Mouse (Mus musculus): ENCODE data around the gene Gtf3c1.

The Gtf3c1 gene

DNA sequence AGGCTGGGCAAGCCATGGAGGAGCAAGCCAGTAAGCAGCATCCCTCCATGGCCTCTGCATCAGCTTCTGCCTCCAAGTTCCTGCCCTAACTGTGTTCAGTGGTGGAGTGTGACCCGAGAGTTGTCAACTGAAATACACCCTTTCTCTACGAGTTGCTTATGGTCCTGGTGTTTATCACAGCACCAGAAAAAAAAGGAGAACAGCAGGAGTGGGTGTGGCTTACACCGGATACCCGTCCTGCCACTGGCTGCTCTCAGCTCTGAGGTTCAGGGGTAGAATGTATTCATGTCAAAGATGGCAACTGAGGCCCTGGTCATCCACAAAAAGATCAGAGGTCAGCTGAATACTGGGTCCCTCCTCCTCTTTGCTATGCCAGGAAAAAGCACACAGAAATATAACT, 87.5 kb downstream of the Gtf3c1 start:
- DNase-seq (ENCODE audit: low spot score in 2 of 2): no peak

DNA sequence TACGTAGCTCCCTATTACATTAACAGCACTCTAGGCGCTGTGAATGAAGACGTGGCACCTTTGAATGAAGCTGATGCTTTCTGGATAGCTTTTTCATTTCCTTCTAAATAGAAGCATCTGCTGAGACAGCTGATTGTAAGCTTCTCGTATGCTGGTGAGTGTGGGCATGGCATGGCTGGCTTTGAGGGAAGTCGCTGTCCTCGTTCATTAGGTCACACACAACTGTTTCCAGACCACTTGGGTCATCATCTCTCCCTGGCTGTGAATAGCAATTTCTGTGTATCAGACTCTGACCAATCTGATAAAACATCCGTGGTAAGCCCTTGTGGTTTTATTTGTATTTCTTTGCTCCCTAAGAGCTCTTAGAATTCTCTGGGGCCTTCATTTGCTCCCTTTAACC, 89.6 kb downstream of the Gtf3c1 start:
- DNase-seq (ENCODE audit: low spot score in 2 of 2): no peak

DNA sequence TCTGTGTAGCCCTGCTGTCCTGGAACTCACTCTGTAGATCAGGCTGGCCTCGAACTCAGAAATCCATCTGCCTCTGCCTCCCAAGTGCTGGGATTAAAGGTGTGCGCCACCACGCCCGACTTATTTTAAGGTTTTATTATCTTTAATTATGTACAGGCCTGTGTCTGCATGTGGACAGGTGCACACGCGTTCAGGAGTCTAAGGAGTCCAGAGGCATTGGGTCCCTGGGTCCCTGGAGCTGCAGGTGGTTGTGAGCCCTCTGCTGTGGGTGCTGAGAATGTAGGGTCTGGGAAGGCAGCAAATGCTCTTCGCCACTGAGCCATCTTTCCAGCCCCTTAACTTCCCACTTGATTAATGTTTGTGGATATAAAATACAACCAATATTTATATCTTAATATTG, 92.1 kb downstream of the Gtf3c1 start:
- DNase-seq (ENCODE audit: low spot score in 2 of 2): no peak

DNA sequence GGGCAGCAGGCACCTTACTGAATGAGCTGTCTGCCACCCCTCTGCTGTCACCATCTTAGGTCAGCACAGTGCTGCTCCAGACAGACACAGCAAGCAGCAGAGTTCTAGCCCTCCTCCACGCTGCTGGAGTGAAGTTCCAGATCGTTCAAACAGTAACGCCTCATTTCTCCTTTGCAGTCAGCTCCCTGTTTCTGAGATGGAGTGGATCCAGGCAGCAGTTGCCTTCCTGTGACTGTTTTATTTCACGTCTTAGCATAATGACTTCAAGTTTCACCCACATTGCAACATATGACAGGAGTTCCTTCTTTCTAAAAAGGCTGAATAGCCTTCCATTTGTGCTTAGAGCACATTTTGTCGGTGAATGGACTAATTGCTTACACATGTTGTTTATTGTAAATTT, 94.0 kb downstream of the Gtf3c1 start:
- no peak for DNase-seq (ENCODE audit: low spot score in 2 of 2)

DNA sequence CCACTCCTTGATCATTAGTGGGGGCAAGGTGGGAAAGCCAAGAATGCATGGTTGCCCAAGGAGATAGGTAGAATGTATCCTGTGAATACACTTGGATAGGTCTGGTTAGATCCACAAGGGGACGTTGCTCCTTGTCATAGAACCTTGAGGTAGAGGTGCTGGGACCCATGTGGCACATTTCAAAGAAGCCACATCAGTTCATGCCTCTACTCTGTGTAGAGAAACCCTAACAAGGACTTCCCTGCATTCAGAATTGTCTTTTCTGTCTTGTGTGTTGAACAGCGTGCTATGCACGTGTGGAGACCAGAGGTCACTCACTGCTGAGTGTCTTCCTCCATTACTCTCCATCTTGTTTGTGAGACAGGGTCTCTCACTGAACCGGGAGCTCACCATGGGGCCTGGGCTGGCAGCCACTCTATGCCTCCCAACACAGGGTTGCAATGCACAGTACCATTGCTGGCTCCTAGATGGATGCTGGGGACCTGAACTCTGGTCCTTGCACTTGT, 99.3 kb downstream of the Gtf3c1 start:
- DNase-seq (ENCODE audit: low spot score in 2 of 2): no peak

DNA sequence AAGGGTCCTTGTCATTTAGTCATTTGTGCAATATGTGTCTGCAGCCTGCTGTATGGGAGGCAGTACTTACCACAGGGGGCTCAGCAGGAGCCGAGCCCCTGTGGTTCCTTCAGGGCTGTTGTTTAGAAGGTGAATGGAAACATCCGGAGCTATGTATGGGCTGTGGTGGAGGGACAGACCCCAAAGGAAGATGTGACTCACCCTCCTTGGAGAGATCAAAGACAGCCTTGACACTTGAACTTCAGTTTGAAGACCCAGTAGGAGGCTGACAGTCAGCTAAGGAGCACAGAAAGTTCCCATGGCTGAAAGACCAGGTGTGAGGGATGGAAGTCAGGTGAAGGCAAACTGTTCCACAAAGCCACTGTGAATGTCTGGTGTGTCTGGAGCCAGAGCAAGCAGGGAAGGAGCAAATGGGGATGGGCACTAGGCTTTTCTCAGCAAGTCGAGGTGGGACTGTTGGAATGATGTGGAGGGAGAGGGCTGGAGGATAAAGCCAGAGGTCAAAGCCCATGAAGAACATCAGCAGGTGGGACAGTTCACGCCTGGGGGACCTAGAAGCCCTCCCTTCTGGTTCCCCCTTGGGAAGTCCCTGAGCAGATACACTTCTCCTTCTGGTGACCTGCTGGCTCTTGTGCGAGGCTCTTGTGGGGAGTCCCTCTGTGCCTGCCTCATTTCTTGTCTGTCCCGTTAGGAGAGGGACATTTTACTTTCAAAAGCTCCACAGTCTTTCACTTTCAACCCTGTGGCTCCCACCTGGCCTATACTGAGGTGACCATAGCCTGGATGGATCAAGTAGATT, 100.0 kb downstream of the Gtf3c1 start:
- no peak for DNase-seq (ENCODE audit: low spot score in 2 of 2)

DNA sequence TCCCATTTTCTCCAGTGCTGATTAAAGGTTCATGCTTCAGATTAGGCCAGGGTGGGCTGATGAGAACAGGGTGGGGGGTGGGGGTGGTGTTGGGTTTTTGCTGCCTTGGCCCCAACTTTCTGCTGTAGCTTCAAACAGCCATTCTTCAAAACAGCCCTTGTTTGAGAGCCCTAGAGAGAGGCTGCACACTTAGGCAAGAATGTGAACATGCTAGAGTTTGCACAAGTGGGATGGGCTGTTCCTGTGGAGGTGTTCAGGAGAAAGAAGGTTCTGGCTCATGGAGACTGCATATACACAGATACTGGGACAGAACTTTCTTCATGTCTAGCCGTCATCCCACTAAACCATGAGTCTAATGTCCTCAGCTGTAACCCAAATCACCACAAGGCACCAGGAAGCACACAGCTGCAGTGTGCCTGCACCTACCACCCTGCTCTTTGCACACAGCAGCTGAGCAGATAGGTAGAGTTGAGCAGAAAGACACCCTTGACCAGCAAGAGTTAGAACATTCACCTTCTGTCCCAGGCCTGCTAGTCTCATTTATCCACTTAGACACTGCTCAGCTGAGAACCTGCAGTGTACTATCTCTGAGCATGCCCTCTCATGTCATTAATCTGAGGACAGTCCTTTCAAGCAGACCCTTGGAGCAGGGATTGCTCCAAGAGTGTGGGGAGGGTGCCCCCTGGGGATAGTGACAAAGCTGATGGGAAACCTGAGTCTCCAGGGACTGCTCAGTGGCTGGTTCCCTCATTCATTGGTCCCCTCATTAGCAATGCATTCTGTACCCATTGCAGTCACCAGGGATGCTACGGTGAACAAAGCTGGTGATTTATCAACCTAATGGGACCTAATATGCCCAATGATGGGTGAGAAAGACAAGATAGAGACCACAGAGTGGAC, 101.1 kb downstream of the Gtf3c1 start:
- DNase-seq (ENCODE audit: low spot score in 2 of 2): no peak

DNA sequence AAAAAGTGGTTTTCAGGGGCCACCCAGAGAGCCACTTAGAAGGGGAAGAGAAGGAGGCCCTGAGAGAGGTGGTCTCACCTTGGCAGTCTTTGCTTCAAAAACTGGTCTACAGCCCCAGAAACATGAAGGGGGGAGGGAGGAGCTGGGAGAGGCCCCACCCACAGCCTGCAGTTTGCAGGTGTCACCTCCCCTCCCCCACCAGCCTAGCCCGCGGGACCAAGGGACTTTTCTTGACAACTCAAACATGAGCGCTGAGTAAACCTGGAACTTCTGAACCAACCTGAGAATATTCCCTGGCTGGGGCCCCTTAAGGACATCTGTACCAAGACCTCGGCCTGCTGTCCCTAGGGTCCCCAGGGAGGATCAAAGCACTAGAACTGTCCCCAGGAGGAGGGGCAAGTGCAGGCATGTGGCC, 101.8 kb downstream of the Gtf3c1 start:
- DNase-seq (ENCODE audit: low spot score in 2 of 2): no peak

DNA sequence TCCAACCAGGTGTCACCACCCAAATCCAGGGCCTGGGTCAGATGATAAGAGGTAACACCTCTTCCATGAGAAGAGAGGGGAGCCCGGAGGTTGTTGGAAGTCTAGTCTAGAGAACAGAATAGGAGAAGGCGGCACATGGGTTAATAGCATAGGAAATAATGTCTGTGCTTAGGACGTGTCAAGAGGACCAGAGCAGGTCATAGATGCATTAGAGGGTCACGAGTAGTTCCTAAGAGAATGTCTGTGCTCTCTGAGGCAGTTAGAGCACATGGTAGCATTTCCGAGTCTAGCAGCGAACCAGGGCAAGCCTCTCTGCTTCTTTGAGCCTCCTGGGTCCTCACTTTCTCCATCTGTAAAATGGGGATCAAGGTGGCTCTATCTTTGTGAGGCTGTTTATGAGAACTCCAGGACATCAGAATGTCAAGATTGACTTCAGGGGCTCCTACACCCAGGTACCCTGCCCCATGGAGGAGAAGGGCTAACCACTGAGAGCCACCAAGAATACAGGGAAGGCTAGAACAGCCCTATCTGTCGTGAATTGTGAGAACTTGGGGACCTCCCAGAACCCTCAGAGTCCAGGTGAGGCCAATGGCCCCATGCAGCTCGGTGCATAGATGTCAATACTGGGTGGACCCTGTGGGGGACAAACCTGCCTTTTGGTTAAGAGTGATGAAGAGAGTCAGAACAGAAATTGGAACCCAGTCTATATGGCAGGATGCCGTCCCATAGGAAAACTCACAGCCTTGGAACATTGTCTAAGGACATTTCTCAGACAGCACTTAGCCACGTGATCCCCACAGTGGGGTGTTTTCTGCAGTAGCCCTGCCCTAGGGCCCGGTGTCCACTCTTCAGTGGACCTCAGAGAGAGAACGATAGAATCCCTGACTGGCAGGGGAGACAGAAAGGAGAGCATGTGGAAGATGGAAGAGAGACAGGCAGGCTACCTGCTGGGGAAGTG, 102.9 kb downstream of the Gtf3c1 start:
- no peak for DNase-seq (ENCODE audit: low spot score in 2 of 2)

DNA sequence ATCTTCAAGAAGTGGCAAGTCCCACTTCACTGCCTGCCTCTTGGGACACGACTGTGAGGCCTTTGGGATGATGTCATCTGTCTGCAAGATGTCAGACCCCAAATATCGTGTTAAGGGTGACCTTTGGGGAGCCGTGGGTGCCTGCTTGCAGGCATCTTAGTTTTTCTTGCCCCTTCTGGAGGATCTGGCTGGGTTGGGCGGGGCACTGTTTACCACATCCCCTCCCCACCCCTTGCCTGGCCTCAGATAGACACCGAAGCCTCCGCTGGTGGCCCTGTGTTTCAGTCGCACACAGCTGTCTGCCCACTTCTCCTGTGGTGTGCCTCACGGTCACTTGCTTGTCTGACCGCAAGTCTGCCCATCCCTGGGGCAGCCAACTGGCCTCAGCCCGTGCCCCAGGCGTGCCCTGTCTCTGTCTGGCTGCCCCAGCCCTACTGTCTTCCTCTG, 104.4 kb downstream of the Gtf3c1 start, which contains the start of gene Il21r:
Il21r (plus strand) TSS at position 245 of the 447 bp plus-strand sequence.
- peak; percentile 52 to 65 for DNase-seq (ENCODE audit: low spot score in 2 of 2)

DNA sequence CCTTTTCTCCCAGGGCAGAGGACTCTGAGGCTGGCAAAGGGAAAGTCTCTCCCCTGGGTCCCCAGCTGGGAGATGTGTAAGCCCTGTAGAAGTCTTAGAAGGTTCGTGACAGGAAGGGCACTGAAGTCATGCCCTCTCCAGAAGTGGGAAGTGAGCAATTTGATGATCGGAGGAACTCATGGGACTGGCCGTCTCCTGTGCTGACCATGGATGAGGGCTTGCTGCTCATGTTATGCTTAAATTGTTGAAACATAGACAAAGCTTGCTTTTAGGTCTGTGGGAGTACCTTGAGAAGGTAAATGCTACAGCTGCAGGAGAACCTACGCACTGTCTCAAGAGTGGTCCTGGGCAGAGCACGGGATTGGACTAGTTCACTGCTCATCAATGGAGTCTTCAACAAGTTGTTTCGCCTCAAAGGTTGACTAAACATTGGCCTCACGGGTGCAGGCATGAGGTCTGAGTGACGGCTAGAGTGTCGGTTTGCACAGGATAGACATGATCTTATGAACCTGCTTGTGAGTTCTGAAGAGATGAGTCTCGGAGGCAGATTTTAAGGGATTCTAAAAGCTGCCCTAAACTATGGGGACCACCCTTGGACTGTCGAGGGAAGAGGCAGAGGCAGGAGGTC, 105.6 kb downstream of the Gtf3c1 start:
- DNase-seq (ENCODE audit: low spot score in 2 of 2): no peak

DNA sequence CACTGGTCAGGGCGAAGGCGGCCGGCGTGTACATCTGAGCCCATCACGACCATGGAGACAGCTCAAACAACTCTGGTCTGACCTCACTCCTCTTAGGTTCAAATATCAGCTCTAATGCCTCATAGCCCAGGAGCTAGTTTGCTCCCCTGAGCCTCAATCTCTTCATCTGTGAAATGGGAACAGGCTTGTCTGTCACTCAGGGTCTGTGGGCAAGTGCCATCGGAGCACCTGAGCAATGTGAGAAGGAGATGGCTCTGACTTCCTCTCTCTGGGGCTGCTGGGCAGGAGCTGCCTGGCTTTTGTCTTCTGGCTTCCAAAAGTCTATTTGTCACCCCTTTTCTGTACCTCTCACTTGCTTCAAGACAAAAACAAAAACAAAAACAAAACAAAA, 106.3 kb downstream of the Gtf3c1 start:
- no peak for DNase-seq (ENCODE audit: low spot score in 2 of 2)

DNA sequence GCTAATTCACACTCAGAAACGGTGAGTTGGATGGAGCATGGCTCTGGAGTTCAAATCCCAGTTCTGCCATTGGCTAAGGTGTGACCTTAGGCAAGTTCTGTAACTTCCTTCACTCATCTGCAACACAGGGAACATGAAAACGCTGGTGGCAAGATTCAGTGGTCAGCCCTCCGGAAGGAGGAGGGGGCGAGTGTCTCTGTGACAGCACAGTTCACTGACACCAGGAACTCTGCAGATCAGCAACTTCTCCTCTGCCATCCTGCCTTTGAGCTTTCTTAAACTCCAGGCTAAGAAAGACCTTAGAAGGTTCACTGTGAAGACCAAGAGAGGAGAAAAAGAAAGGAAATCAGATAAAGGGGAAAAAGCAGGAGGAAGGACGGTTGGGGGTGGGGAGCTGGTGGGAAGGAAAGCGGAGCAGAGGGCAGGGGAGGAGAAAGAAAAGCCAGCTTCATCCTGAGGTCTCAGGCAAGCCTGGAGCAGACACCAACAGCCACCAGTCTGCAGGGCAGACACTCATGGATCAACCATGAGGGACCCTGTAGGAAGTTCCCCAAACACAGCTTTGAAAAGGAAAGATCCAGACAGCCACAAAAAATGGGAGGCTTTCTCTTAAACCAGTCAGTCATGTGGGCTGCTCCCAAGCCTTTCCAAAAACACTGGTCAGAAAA, 106.8 kb downstream of the Gtf3c1 start:
- DNase-seq (ENCODE audit: low spot score in 2 of 2): no peak

DNA sequence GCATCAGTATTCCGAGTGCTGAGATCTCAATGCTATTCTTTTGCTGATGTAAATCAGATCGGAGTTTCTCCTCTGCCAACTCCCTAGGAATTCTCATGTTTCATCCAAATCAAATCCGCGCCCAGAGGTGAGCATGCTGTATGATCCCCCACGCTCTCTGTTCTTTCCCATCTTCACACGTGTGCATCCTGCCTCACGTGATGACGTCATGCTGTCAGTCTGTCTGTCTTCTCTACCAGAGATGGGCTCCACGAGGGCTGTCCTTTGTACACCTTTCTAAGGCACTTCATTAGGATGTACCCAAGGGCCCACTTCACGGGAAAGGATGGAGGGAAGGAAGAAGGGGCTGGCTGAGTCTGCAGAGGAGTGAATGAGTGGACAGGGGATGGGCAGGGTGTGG, 107.4 kb downstream of the Gtf3c1 start:
- DNase-seq (ENCODE audit: low spot score in 2 of 2): no peak

DNA sequence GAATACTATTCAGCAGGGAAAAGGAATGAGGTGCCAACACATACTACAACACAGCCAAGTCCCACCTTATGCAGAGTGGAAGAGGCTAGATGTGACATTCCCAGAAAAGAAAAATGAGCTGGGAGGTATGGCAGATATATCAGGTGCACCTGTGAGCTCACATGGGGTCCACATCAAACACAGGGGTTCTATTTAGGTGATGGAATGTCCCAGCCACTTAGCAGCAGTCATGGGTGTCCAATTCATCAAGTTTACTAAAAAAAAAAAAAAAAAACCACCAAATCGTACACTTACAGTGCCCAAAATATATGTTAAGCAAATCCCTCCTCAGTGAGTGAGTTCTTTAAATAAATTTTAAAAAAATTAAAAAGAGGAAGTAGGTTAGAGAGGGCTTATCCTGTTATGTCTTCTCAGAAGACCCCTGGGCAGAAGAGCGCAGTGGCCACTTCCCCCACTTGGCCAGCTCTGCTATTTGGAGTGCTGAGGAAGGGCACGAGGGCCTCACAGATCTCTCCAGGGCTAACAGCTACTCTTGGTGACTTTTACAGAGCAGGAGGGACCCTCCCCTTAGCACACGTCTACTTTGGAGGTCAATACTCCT, 108.1 kb downstream of the Gtf3c1 start:
- DNase-seq (ENCODE audit: low spot score in 2 of 2): no peak

DNA sequence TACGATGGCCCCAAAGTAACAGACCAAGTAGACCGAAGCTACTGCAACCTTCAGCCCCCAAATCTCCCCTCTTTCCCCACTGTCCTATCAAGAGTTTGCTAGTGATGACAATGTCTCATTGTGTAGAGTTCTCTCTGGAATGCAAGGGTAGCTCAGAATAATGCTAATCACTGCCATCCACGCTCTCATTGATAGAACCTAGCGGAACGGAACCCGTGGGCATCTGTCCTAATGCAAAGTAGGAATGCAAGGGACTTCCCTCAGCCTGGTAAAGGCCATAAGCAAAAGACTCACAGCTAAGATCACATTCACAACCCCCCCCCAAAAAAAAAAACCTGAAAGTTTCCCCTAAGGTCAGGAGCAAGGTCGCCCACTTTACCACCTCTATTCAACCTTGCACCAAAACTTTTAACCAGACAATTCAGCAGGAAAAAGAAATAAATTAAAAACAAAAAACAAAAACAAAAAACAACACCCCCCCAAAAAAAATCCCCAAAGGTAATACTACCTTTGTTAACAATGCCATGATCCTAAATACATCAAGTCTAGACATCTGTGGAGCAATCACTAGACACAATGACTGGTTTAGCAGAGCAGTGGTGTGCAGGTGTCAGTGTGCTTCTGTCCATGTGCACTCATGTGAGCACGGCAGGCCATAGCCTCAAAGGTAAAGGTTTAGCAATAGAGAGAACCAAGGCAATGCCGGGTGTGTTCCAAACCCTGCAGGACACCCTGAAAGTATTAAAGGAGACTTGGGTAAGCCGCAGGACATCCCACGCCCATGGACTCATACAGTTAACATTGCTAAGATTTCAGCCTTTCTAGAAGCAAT, 109.8 kb downstream of the Gtf3c1 start:
- DNase-seq (ENCODE audit: low spot score in 2 of 2): no peak

DNA sequence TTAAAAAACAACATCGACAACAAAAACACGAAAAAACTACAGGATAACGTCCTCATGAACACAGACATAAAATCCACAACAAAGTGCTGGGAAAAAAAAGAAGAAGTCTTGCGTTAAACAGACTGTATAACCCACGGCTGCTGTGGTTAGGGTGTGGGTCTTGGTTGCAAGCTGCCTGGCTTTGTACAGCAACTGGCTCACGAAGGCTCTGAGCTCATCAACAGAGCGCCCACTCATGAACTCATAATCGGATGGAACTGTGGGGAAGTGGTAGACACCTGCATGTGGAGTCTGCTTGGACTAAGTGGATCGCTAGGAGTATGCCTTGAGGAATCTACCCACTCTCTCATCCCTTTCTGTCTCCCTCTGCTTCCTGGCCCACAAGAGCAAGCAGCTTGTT, 110.5 kb downstream of the Gtf3c1 start:
- DNase-seq (ENCODE audit: low spot score in 2 of 2): no peak

DNA sequence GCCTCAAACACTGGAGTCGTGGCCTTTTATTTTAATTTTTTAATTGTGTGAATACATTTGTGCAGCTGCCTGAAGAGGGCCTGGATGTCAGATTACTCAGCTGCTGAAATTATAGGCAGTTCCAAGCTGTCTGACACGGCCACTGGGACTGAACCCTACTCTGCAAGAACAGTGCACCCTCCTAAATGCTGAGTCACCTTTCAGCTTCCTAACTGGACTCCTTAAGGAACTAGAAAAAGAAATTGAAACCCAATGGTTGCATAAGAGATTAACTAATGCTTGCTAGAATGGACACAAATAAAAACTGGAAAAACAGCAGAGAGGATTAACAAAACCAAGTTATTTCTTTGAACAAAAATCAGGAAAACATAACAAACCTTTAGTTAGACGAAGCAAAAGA, 111.2 kb downstream of the Gtf3c1 start:
- no peak for DNase-seq (ENCODE audit: low spot score in 2 of 2)

DNA sequence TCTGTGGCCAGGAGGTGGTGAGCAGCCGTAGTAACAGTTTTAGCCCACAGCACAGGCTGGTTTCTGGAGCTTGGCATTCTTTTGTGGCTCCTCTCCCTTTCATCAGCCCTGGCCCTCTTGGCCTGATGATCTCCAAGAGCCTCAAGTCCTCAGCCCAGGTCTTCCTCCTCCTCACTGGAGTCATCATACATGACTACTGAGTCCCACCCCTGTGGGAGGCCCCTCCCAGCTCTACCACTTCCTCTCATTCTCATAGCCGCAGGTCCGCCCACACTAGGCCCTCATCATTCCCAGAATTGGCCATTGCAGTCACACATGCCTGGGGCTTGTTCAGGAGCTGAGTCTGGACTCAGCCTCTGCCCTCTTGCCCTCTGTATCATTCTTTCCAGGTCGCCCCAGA, 113.7 kb downstream of the Gtf3c1 start:
- no peak for DNase-seq (ENCODE audit: low spot score in 2 of 2)
